Mouse (Mus musculus): ENCODE data around the gene L3mbtl1.

- TF ChIP-seq CTCF (IDR thresholded peaks at IDR 0.05; ENCODE audit: borderline replicate concordance, extremely low read depth, insufficient read depth, insufficient read length) (no peak; the same call in 1 of the 2 replicates), POLR2A (IDR thresholded peaks at IDR 0.05; ENCODE audit: borderline replicate concordance, extremely low read depth, insufficient read depth, insufficient read length, poor library complexity, severe bottlenecking) (no peak)
Observed at GRCm38 (mm10) chr2:162956843-162957242, 13.6 kb downstream of the L3mbtl1 start.
